Mouse (Mus musculus) frontal cortex, postnatal 36 days (tissue): Measurements from ENCODE around the gene Gm49711.
A peak's percentile ranks its signal among the peaks of the same experiment; 100 is the strongest.

Source experiments
- DNase-seq, 2 experiments: peaks; one replicate each; pipeline ENCODE4 v3.0.0; 2022; ENCODE audit warnings: low spot score in 2 of 2

The Gm49711 gene

DNA sequence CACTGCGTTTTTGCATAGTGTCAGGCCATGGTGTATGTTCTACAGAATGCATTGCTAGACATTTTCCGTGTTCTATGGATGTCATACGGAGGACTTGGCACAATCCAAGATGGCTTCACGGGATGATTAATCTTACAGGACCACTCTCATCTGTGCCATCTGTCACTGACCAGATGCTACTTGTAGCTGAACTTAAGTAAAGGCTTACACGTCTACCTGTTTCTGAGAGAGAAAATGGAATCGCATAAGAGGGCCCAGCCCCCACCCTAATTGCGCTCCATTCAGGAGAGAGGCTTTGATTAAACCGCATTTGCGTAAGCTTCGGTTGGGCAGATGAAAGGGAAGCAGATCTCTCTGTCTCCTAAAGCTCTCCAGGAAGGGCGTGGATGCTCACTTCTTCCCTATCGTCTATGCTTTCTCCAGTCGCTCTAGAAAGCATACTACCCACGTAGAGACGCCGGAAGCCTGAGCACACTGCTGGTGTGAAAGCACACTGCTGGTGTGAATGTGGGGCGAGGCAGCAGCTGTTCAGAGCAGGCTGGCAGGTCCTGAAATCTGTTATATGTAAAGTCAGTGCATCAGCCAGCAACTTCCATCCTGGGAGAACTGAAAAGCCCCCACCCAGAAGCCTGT is 62.9 kb downstream of the Gm49711 start:
- DNase-seq, result peak; percentile 51 to 59

DNA sequence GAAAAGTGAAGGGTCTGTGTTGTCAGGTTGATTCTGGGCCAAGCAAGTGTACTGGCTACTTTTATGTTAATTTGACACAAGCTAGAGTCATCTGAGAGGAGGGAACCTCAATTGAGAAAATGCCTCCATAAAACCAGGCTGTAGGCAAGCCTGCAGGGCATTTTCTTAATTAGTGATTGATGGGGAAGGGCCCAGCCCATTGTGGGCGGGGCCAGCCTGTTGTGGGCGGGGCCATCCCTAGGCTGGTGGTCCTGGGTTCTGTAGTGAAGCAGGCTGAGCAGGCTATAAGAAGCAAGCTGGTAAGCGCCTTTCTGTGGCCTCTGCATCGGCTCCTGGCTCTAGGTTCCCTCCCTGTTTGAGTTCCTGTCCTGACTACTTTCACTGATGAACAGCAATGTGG is 69.1 kb downstream of the Gm49711 start:
- no peak for DNase-seq

DNA sequence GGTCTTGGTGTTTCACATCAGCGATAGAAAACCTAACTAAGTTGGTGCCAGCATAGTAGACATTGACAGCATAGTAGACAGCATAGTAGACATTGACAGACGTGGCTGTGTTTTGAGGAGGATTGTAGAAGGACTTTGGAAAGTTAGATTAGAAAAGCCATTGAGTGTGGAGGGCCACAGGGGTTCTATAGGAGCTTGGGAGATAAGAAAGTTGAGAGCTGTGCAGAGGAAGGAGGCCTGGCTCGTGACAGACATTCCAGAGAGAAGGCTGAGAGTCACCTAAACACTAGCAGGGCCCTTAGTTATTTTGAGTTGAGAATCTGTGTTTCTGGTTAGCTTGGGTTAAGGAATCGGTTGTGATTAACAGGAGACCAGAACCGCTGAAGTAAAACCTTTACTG is 69.5 kb downstream of the Gm49711 start:
- DNase-seq, result no peak

DNA sequence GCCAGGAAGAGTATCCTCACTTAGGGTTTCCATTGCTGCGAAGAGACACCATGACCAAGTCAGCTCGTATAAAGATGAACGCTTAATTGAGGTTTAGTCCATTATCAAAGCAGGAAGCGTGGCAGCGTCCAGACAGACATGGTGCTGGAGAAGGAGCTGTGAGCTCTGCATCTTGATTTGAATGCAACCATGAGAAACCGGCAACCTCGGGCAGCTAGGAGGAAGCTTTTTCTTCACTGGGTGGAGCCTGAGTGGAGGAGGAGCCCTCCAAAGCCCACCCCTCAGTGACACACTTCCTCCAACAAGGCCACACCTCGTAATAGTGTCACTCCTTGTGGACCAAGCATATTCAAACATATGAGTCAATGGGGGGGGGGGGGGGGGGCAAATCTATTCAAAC is 71.7 kb downstream of the Gm49711 start:
- no peak for DNase-seq

DNA sequence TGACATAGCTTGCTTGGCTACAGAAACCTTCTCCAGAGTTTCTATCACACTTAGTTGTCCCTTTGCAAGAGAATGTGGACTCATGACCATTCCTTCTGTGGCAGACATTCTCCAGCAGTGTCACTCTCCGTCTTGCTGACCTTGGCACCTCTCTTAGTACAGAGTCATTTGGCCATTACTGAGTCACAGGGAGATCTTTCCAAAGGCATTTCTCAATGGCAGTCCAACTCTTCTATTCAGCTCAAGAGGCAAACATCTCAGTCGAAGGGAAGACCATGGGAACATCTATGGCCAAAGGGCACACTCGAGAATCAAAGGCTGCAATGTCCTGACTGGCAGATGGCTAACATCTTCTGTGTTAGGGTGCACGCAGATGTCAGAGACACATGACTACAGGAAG is 74.4 kb downstream of the Gm49711 start:
- no peak for DNase-seq

DNA sequence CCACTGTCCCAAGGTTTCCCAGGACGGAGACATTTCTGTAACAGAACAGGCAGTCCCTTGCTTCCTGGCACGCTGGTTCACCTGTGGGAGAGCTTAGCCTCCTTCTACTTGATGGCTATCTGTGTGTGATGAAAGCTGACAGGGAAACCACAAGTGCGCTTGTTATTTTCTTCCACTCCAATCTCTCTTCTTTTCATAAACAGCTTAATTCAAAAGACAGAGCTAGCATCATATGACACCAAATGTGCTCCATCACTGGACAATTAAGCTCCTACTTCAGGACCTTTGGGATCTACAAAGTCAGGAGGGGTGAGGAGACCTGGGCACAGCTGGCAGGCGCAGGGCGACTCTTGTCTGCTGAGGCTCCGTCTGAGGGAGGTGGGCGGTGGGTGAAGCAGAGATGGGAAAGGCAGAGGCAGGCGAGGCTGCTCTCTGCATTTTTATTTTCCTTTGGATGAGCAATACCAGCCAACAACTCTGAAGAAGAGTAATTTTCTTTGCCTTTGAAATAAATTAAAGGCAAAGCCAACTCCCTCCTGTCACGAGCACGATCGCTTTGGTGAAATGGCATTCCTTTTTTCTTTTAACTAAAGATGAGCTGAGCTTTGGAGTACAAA is 76.1 kb downstream of the Gm49711 start:
- DNase-seq, result no peak

DNA sequence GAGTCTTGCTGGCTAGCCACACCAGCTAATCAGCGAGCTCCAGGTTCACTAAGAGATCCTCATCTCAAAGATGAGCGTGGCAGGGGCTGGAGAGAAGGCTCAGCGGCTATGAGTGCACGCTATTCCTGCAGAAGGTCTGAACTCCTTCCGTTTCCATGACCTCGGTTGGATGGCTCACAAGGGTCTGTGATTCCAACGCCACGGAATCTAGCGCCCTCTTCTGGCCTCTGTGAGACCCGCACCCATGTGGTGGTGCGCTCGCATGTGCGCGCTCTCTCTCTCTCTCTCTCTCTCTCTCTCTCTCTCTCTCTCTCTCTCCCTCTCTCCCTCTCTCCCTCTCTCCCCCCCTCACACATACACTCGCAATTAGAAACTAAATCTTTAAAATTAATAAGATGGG is 78.2 kb downstream of the Gm49711 start:
- no peak for DNase-seq

DNA sequence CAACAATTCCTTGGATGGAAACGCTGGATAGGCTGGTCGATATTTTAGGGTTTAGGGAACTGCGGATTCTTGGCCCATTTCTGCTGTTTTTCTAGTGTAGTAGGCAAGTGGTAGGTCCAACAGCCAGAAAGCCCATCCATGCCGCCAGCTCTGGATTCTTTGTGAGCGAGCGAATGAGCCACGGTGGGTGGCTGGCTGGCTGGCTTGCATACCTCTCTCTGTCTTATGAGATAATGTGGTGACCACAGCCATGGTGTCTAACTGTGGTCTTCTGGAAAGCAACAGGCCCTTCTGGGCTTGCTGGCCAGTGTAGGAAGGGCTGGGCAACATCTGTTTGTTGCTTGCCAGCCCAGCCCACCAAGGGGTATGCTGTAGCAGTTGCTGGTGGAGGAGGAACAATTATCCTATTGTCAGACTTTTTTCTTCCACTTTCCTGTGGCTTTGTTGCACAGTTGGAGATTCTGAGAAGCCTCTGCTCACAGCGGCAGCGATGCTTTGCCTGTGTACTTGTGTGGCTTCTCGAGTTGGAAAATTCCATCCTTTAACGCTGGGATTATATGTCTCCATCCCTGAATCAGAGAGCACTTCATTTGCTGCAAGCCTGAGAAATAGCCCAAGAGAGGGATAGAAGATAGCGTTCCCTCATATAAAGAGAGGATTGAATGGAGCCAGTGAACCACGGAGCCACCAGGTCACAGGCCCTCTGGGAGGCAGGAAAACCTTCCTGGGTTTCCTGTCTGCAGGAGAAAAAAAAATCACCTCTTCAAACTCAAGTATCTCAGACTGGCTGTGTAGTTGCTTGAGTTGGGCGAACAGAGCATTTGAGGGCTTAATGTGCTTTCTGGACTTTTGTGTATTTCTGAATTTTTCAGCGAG is 81.5 kb downstream of the Gm49711 start:
- peak in 1 of 2 experiments; percentile 20 for DNase-seq

DNA sequence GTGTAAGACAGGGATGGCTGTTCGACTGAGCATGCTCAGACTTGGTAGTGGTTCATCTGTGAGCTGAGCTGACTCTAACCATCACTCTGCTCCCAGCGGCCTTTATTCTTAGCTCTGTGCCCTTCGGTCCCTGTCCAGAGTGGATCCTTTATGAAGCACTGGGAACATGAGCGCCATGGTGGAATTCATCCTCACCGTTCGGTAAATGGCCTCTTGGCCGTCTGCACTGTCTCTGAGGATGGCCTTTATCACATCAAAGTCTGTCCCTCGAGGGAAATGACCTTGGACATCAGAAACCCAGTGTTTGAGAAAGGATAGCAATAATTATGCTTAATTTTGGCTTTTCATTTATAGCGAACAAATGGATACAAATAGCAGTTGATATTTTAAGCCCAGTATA is 82.2 kb downstream of the Gm49711 start:
- no peak for DNase-seq

DNA sequence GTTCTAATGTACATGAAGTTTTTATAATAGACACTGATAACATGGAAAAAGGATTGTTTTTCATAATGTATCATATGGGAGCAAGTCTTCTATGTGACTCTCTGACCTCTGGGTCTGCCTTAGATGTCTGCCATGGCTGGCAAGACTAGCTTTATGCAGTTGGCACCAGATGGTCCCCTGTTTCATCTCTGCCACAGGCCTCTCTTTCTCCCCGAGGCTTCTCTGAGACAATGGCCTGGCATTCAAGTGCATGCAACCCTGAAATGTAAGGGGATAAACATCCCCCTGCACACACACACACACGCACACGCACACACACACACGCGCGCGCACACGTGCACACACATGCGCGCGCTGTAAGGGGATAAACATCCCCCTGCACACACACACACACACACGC is 82.9 kb downstream of the Gm49711 start:
- DNase-seq, result no peak

DNA sequence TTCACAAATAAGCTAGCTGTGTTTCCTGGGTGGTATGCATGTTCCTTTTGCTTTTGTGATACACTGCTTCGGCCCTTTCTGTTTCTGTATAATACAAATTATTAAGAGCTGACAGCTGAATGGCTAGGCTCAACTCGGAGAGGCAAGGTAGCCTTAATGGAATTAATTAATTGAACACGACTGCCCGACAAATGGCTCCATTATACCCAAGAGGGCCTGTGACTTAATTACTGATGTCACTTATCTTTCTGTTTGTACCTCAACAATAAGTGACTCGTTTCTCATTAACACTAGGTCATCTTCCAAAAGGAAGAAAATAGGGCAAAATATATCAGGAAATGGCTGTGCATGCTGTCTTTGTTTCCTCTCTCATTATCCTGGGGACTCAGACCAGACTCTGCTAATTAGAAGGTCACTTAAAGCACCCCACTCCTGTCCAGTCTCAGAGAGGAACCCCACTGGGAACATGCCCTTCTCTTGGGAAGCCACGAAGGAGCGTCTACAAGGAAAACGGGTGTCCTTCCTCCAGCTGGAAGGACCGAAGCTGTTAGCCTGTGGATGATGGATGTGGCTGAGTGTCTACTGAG is 84.4 kb downstream of the Gm49711 start:
- no peak for DNase-seq

DNA sequence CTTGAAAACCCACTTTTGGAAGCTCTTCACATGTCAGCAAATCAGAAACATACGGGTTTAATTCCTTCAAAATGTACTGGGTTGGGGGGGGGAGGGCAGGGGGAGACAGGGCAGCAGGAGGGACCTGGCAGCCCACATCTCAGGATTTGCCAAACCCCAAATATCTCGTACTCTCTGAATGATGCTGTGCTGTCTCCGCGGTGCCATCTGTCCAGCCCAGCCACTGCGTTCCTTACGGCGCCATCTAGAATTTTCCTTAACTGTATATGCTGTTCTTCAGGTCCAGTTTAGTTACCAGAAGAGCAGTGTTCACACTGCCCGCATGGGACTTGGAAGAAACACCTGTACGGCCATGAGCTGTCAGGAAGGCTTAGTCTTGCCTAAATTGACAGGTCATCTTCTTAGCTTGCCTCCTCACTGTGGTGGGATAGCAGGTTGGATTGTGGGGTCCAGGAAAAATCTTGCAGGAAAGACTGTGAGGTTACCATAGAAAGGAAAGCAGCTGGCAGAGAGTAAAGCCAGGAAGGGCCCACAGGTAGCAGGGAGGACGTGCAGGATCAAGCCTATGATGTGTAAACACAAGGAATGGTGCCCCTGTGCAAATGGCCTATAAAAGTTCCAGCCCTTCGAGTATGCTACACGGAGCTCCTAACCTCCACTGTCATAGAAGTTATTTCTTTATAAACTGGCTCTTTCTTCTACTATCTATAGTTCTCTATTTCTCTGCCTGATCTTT is 89.7 kb downstream of the Gm49711 start:
- no peak for DNase-seq

DNA sequence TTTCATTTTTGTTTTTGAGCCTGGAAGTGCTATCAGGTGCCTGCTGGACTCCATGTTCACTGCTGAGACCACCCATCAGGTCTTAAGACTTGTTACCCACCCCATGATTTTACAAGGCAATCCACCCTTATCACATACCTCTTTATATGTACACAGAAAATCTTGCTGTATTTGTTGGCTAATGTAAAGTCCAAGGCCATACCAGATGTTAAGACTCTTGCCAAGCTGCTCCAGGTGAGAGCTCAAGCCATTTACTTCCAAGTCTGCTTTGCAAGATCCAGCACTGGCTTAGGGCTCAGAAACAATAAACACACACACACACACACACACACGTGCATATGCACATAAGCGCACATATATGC is 90.2 kb downstream of the Gm49711 start:
- no peak for DNase-seq

DNA sequence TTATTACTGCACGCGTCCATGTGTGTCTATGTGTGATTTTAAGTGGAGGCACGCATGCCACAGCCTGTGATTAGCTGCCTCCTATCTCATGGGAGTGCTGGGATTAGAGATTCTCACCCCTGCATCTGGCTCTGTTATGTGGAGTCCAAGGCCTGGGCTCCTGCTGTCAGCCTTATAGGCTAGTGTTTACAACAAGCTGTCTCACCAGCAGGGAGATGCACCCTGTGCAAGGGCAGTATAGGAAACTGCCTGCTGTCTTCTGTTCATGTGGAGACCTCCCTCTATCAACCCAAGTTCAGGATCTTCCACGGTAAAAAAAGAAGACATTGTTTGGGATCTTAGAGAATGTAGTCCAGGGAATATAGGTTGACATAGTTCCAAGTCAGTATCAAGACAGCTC is 92.9 kb downstream of the Gm49711 start:
- DNase-seq, result no peak

DNA sequence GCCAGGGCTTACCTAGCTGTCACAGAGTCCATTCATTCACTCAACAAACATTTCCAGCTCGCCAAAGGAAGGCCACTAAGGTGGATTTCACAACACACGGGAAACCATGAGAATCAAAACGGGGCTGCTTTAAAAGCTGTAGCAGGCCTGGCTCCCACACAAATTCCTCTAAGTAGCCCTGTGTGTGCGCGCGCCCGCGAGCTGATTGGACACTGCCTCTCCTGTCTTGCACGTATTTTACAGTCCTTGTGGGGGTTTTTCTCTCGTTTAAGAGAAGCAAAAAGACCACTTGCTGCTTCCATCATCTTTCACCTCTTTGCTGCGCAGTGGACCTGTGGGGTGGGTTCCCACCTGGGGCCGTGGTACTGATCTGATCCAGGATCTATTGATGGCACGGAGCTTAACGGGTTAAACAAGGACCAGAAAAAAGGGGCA is 99.9 kb downstream of the Gm49711 start:
- DNase-seq, result peak; percentile 37 to 70

DNA sequence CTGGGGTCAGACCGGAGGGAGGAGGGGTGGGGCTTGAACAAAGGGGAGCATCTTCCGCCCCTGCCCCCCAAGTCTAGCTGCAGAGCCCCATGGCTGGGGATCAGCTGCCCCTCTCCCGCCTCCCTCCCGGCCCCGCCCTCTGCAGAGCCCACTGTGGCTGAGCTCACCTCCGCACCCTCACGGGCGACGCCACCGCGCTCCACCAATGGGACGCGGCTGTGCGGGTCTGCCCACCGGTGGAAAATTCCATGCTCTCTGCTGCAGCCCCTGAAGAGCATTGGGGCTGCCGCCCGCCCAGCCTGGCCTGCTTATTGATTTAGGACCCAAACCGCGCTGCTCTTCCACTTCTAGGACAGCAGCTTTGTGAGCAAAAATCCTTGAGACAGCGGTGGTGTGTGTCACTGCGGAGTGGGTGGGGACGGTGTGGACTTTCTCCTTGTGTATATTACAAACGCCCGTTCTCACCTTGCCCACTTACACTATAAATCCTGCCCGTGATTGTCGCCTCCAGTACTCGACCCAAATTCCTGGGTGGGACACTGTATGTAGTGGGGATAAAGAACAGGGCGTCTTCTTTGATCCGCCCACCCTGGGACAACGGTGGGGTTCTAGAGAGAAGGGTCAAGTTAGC is 100.5 kb downstream of the Gm49711 start:
- DNase-seq, result peak; percentile 73 to 79

DNA sequence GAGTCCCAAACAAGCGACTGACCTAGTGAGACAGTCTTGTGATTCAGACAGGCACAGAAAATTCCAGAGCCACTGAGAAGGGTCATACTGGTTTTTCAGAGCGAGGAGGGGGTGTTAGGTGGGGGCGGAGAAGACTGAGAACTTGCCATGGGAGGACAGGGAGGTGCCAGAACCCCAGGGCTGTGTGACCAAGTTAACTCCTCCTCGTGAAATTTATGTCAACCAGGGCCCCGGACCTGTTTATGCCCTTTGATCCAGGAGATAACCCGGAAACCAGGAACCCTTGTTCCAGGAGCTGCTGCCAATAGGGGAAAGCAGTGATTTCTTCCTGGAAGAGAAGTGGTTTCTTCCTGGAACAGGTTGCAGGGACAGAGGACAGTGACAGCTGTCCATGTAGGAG is 101.0 kb downstream of the Gm49711 start:
- DNase-seq, result peak in 1 of 2 experiments; percentile 15

DNA sequence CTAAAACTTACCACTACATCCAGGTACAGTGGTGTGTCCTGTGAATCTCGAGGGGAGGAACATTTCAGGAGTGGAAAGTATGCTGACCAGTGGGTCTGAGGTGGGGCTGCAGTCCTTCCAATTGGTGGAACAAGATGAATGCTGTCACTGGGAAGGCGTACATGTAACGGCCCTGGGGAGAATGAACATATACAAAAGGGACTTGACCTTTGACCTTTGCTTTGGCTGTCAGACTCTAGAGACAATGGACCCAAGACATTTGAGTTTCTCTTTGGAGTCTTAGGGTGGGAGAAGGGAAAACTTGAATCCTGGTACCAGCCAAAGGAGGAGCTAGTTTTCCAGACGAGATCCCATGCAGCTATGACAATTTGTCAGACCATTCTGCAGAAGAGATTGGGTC is 104.2 kb downstream of the Gm49711 start:
- DNase-seq, result no peak

DNA sequence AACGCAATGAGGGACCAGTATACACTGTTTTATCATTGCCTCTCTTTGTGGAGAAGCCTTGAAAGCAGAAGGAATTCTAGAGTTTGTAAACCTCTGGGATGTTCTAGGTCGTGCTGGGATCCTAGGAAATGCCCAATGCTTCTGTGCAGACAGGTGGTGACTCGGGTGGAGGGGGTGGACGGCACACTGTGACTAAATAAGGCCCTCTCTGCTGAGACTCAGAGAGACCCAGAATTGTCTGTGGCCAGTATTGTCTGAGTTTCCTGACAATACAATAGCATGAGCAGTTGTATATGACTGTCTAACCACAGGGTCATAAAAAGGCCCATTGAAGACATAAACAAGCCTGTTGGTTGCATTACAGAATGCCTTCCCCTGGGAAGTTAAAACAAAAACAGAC is 105.4 kb downstream of the Gm49711 start:
- no peak for DNase-seq

DNA sequence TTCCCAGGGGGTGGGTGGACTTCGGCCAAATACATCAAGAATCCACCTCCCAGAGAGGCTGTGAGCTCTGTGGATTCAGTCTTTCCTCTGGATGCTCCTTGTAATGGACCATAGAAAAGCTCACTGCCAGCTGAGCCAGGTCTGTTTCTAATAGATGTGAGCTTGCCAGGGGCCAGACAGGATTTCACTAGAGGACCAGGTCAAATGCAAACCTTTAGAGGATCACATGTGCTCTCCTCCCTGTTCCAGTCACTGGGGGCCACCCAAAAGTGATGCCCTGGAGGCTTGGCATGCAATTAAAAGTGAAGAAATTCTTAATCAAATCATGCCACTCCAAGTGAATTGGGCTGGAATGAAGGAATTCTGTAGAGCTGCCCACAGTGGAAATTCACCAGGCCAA is 117.9 kb downstream of the Gm49711 start:
- no peak for DNase-seq

DNA sequence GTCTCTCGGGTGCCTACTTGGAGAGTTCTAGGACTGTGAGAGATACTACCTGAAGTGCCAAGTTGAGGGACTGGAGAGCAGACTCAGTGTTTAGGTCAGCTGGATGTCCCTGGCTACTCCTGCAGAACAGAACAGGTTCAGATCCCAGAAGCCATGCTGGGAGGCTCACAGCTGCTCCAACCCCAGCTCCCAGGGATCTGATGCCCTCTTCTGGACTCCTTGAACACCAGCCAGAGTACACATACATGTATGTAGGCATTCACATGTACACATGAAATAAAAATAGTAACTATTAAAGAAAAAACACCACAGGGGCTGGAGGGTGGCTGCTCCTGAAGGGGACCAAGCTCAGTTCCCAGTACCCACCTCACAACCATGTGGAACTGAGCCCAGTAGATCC is 119.6 kb downstream of the Gm49711 start:
- DNase-seq, result no peak
